Mouse (Mus musculus) CH12.LX (cell line): ENCODE results near the gene Cep83. TPM values are rescaled to one million over a fixed set of nuclear protein-coding genes. Genes with fewer than 3 reads are reported as not detected.

Source experiments
- DNase-seq: peaks from one replicate; pipeline ENCODE4 v3.0.0-alpha.2; 2013; ENCODE audit errors: extremely low read depth
- H3K27ac ChIP-seq: 2 replicates; pipeline ENCODE4 v1.5.1; 2012; ENCODE audit warnings: low read depth, mild to moderate bottlenecking, control low read depth, moderate library complexity; ENCODE audit not compliant: insufficient read depth
- H3K27me3 ChIP-seq: replicated peaks from 2 replicates; pipeline ENCODE3; 2012; ENCODE audit warnings: inconsistent platforms
- H3K36me3 ChIP-seq, 2 experiments: replicated peaks in 1 of 2; 2 replicates each; pipeline versions ENCODE3 to v1.6.1; 2012; ENCODE audit warnings: inconsistent platforms in 1 of 2, low read length in 1 of 2, mild to moderate bottlenecking in 1 of 2, mixed read lengths in 1 of 2, moderate library complexity in 1 of 2; ENCODE audit not compliant: control insufficient read depth in 1 of 2, insufficient read depth in 1 of 2
- H3K4me1 ChIP-seq, 2 experiments: 2 replicates each; pipeline ENCODE4 v1.6.1; 2012; ENCODE audit warnings: inconsistent platforms in 1 of 2, moderate library complexity in 1 of 2; ENCODE audit not compliant: insufficient read depth in 2 of 2, control insufficient read depth in 1 of 2
- H3K4me2 ChIP-seq: 2 replicates; pipeline ENCODE4 v1.6.1; 2012; ENCODE audit warnings: low read depth, mild to moderate bottlenecking, control low read depth; ENCODE audit not compliant: poor library complexity, insufficient read depth, severe bottlenecking
- H3K4me3 ChIP-seq, 3 experiments: fragments of 150-350 bp in 1 of 3; sonication (generic) in 1 of 3; replicated peaks in 1 of 3; 2 replicates each; pipeline versions ENCODE3 to v1.5.1; 2011 to 2012; ENCODE audit warnings: low read depth in 2 of 3, low read length in 2 of 3, mild to moderate bottlenecking in 2 of 3, moderate library complexity in 2 of 3, control low read depth in 1 of 3, improper control_type of control experiment in 1 of 3, inconsistent platforms in 1 of 3, mixed read lengths in 1 of 3; ENCODE audit not compliant: poor library complexity in 1 of 3
- H3K79me2 ChIP-seq: replicated peaks from 2 replicates; pipeline ENCODE4 v1.6.1; 2012; ENCODE audit warnings: mild to moderate bottlenecking, moderate library complexity; ENCODE audit not compliant: control insufficient read depth, poor library complexity, insufficient read depth, severe bottlenecking; ENCODE audit errors: extremely low read depth
- H3K9ac ChIP-seq: 2 replicates; pipeline ENCODE4 v1.6.1; 2012; ENCODE audit warnings: low read depth, mild to moderate bottlenecking, control low read depth, moderate library complexity; ENCODE audit not compliant: insufficient read depth
- H3K9me3 ChIP-seq: replicated peaks from 2 replicates; pipeline ENCODE3; 2012; ENCODE audit warnings: low read length, inconsistent platforms, mixed read lengths
- CHD1 ChIP-seq: IDR thresholded peaks from 2 replicates; pipeline ENCODE4 v1.6.1; 2012; ENCODE audit warnings: low read depth, low read length, improper control_type of control experiment, inconsistent platforms
- CHD2 ChIP-seq: IDR thresholded peaks from 2 replicates; pipeline ENCODE4 v1.6.1; 2011; ENCODE audit warnings: low read length, improper control_type of control experiment
- CTCF ChIP-seq, 2 experiments: IDR thresholded peaks in 1 of 2; conservative IDR thresholded peaks in 1 of 2; 2 replicates each; pipeline ENCODE4 v1.5.1; 2011 to 2012; ENCODE audit warnings: low read depth in 2 of 2, low read length in 2 of 2, improper control_type of control experiment in 1 of 2, inconsistent platforms in 1 of 2, mild to moderate bottlenecking in 1 of 2, moderate library complexity in 1 of 2
- EP300 ChIP-seq: IDR thresholded peaks from 2 replicates; pipeline ENCODE4 v1.6.1; 2011; ENCODE audit warnings: low read length, improper control_type of control experiment
- ETS1 ChIP-seq: conservative IDR thresholded peaks from 2 replicates; pipeline ENCODE4 v1.6.1; 2012; ENCODE audit warnings: low read depth, mild to moderate bottlenecking, inconsistent platforms, low read length, improper control_type of control experiment, moderate library complexity
- HCFC1 ChIP-seq: IDR thresholded peaks from 2 replicates; pipeline ENCODE4 v1.6.1; 2012; ENCODE audit warnings: low read depth, mild to moderate bottlenecking, inconsistent platforms, low read length, improper control_type of control experiment
- IRF4 ChIP-seq: IDR thresholded peaks from 2 replicates; pipeline ENCODE4 v1.6.1; 2014; ENCODE audit warnings: low read depth, mild to moderate bottlenecking, inconsistent platforms, low read length, improper control_type of control experiment
- JUN ChIP-seq: IDR thresholded peaks from 2 replicates; pipeline ENCODE4 v1.6.1; 2011; ENCODE audit warnings: low read depth, mild to moderate bottlenecking, low read length, improper control_type of control experiment, moderate library complexity; ENCODE audit not compliant: insufficient read depth
- JUND ChIP-seq: conservative IDR thresholded peaks from 2 replicates; pipeline ENCODE4 v1.6.1; 2011; ENCODE audit warnings: low read depth, low read length, improper control_type of control experiment
- KAT2A ChIP-seq: IDR thresholded peaks from 2 replicates; pipeline ENCODE4 v1.6.1; 2012; ENCODE audit warnings: low read length, improper control_type of control experiment, inconsistent platforms; ENCODE audit not compliant: insufficient replicate concordance
- MAX ChIP-seq: IDR thresholded peaks from 2 replicates; pipeline ENCODE4 v1.6.1; 2011; ENCODE audit warnings: low read length, improper control_type of control experiment
- MXI1 ChIP-seq: IDR thresholded peaks from 2 replicates; pipeline ENCODE4 v1.6.1; 2011; ENCODE audit warnings: mild to moderate bottlenecking, low read depth, low read length, improper control_type of control experiment
- NELFE ChIP-seq: IDR thresholded peaks from 2 replicates; pipeline ENCODE4 v1.6.1; 2011; ENCODE audit warnings: low read depth, low read length, improper control_type of control experiment
- NRF1 ChIP-seq: IDR thresholded peaks from 2 replicates; pipeline ENCODE4 v1.6.1; 2014; ENCODE audit warnings: low read depth, mild to moderate bottlenecking, inconsistent platforms, low read length, improper control_type of control experiment, moderate library complexity
- PAX5 ChIP-seq: IDR thresholded peaks from 2 replicates; pipeline ENCODE4 v1.6.1; 2012; ENCODE audit warnings: low read length, inconsistent platforms, mixed read lengths
- POLR2A ChIP-seq: IDR thresholded peaks from 2 replicates; pipeline ENCODE4 v1.6.1; 2011; ENCODE audit warnings: low read depth, mild to moderate bottlenecking, improper control_type of control experiment, low read length
- POLR2AphosphoS2 ChIP-seq: IDR thresholded peaks from 2 replicates; pipeline ENCODE4 v1.6.1; 2011; ENCODE audit warnings: low read depth, low read length, improper control_type of control experiment
- RCOR1 ChIP-seq: conservative IDR thresholded peaks from 2 replicates; pipeline ENCODE4 v1.6.1; 2012; ENCODE audit warnings: low read depth, mild to moderate bottlenecking, inconsistent platforms, low read length, improper control_type of control experiment
- SIN3A ChIP-seq: IDR thresholded peaks from 2 replicates; pipeline ENCODE4 v1.6.1; 2012; ENCODE audit warnings: low read length, improper control_type of control experiment, inconsistent platforms
- TBP ChIP-seq: conservative IDR thresholded peaks from 2 replicates; pipeline ENCODE4 v1.6.1; 2011; ENCODE audit warnings: low read depth, low read length, improper control_type of control experiment
- TCF12 ChIP-seq: IDR thresholded peaks from 2 replicates; pipeline ENCODE4 v1.6.1; 2014; ENCODE audit warnings: low read depth, mild to moderate bottlenecking, inconsistent platforms, low read length, improper control_type of control experiment
- UBTF ChIP-seq: IDR thresholded peaks from 2 replicates; pipeline ENCODE4 v1.6.1; 2012; ENCODE audit warnings: low read depth, mild to moderate bottlenecking, inconsistent platforms, low read length, improper control_type of control experiment, moderate library complexity
- USF2 ChIP-seq: conservative IDR thresholded peaks from 2 replicates; pipeline ENCODE4 v1.6.1; 2011; ENCODE audit warnings: low read depth, low read length, improper control_type of control experiment
- ZC3H11A ChIP-seq: IDR thresholded peaks from 2 replicates; pipeline ENCODE4 v1.6.1; 2012; ENCODE audit warnings: low read depth, mild to moderate bottlenecking, inconsistent platforms, low read length, improper control_type of control experiment
- ZMIZ1 ChIP-seq: IDR thresholded peaks from 2 replicates; pipeline ENCODE4 v1.6.1; 2012; ENCODE audit warnings: low read depth, mild to moderate bottlenecking, inconsistent platforms, low read length, improper control_type of control experiment
- ZNF384 ChIP-seq: IDR thresholded peaks from 2 replicates; pipeline ENCODE4 v1.6.1; 2012; ENCODE audit warnings: low read depth, low read length, improper control_type of control experiment, inconsistent platforms
- dilution Hi-C: fragments of 300-500 bp; cut with MboI; formaldehyde crosslinking; loops from 2 replicates; pipeline ENCODE4 v1.14.3; 2020; ENCODE audit warnings: low sequenced_read_pairs; ENCODE audit not compliant: extremely low pct_unique_long_range_greater_than_20kb, extremely low pct_ligation_motif_present
- in situ Hi-C: fragments of 300-500 bp; cut with MboI; formaldehyde crosslinking; loops from 3 replicates; pipeline ENCODE4 v1.14.3; 2019; ENCODE audit warnings: low sequenced_read_pairs, low pct_ligation_motif_present, low pct_unique_long_range_greater_than_20kb, mixed read lengths
- polyA plus RNA-seq: library from polyadenylated mRNA; unstranded; fragments of >175 nt; gene quantifications from 2 replicates; pipeline ENCODE4 v1.2.1, GENCODE M21; 2012; ENCODE audit warnings: low read depth; ENCODE audit not compliant: insufficient read length
- total RNA-seq, 2 experiments: library from RNA; depleted of rRNA; stranded (reverse); fragments of 300-350 nt in 1 of 2; fragments of >200 nt in 1 of 2; gene quantifications; 2 replicates each; pipeline ENCODE4 v1.2.3; 2012 to 2014

The Cep83 gene
- total and polyA plus RNA-seq, 3 experiments = 17.7 to 44.0 (median 32.1) TPM

DNA sequence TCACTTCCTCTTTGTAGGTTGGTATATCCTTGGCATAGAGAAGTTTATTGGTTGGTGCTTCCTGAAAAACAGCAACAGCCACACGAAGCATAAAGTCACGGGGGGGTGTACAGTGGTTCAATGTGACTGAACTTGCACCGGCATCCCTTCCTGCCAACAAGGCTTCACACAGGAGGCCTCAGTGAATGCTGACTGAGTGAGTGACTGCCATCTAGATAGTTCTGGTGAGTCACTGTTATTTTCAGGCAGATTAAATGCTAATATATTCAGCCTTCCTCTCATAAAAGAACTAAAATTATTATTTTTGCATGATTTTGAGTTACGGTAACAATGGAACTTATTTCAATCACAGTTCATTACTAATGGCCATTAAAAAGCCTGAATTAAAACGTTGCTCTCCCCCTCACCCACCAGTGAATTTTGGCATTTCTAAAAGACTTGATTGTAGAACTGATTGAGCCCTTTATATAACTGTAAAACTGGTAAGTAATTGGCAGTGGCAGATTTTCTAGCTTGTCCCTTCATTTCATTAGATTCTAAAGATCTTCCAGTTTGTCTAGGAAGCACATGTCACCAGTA, 106.3 kb downstream of the Cep83 start:
- Histone ChIP-seq H3K79me2 (no peaks in the 10 kb centered on the region), H3K4me3 (no peak overlapping the region), H3K4me2 (no peak overlapping the region), H3K4me1 (no peaks in the 10 kb centered on the region), H3K27ac (no peak overlapping the region), H3K9me3 (no peaks in the 10 kb centered on the region), H3K27me3 (no peaks in the 10 kb centered on the region), H3K36me3 (peaks cover 66 to 89% of the 10 kb centered on the region in 2 experiments), H3K9ac (no peak overlapping the region)
- dilution Hi-C loops (no loop called here), in situ Hi-C loops (no loop called here)
- TF ChIP-seq TBP (no peak), USF2 (no peak), ZNF384 (no peak), JUN (no peak), SIN3A (no peak), UBTF (no peak), CHD1 (no peak), ETS1 (no peak), KAT2A (no peak), MAX (no peak), ZC3H11A (no peak), ZMIZ1 (no peak), IRF4 (no peak), HCFC1 (no peak), TCF12 (no peak), MXI1 (no peak), NRF1 (no peak)
- DNase-seq = no peak

DNA sequence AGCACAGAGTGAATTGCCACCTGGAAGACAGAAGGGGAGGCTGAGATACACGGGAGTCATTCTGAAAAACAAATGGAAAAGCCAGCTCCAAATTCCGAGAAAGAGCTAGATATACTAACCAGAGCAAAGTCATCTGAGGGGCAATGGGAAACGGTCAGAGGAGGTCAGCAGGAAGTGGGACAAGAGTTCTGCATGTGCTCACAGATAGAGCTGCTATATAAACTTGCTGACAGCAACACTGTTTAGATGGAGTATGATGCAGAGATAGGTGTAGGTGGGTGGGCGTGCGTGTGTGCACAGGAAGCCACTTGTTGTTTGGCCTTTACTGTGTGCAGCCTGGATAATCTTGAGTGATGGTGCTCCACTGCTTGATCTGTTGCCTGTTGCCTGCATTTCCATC, 109.7 kb downstream of the Cep83 start:
- Histone ChIP-seq H3K4me2 (no peak overlapping the region), H3K79me2 (no peaks in the 10 kb centered on the region), H3K9me3 (no peaks in the 10 kb centered on the region), H3K27me3 (no peaks in the 10 kb centered on the region), H3K27ac (no peak overlapping the region), H3K36me3 (peaks cover 69 to 94% of the 10 kb centered on the region in 2 experiments), H3K4me1 (no peaks in the 10 kb centered on the region; a peak in 1 of 4 replicates), H3K9ac (no peak overlapping the region), H3K4me3 (no peak overlapping the region)
- no peak for DNase-seq
- in situ Hi-C loops (no loop called here), dilution Hi-C loops (no loop called here)
- no peak for TF ChIP-seq ZNF384
- TF ChIP-seq ZC3H11A = no peak
- no peak for TF ChIP-seq NRF1
- no peak for TF ChIP-seq EP300
- TF ChIP-seq CHD1 = no peak
- no peak for TF ChIP-seq CHD2
- TF ChIP-seq IRF4 = no peak
- TF ChIP-seq JUND = no peak
- no peak for TF ChIP-seq CTCF (conservative IDR thresholded peaks at IDR 0.05 in 1 of 2, IDR thresholded peaks at IDR 0.05 in 1 of 2; ENCODE audit: low read depth in 2 of 2, low read length in 2 of 2)
- TF ChIP-seq NELFE = no peak
- no peak for TF ChIP-seq TCF12
- no peak for TF ChIP-seq PAX5
- no peak for TF ChIP-seq TBP
- no peak for TF ChIP-seq ZMIZ1
- TF ChIP-seq JUN = no peak
- TF ChIP-seq POLR2AphosphoS2 = no peak
- TF ChIP-seq POLR2A = no peak
- TF ChIP-seq RCOR1 = no peak
